Mouse (Mus musculus): Measurements from ENCODE around the gene Slc2a12. TPM values are rescaled to one million over a fixed set of nuclear protein-coding genes. Genes with fewer than 3 reads are reported as not detected.
A peak's percentile ranks its signal among the peaks of the same experiment; 100 is the strongest.

The Slc2a12 gene
- polyA plus RNA-seq, 1 experiment from 2014 or later: 0.99 TPM

DNA sequence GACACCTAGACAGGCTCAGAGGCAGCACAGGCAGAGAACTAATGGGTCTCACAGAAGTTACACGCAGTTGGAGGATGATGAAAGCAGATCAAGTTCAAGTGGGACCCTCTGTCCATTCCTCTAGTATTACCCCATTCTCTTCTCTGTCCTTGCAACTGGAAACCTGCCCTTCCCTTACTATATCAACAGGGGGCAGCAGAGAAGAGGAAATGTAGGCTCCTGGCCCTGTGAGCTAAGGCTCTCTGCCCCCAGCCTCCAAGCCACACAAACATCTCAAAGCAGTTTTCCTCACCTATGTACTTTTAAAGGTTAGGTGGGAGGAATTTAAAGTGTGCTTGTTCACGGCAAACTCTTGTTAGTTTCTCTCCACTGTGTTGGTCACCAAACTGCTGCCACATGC is 26.0 kb upstream of the Slc2a12 start:
- Histone ChIP-seq H3K36me3 (ENCODE audit: control insufficient read depth, insufficient read depth, low read length) (no peaks in the 10 kb centered on the region), H3K27me3 (ENCODE audit: control insufficient read depth, insufficient read depth, low read length) (no peaks in the 10 kb centered on the region), H3K4me1 (ENCODE audit: control insufficient read depth, insufficient read depth, low read length) (no peaks in the 10 kb centered on the region), H3K9ac (replicated peaks; ENCODE audit: low read depth, low read length) (no peak overlapping the region), H3K4me2 (ENCODE audit: low read depth, low read length) (no peak overlapping the region), H3K9me3 (ENCODE audit: control insufficient read depth, low read length) (no peaks in the 10 kb centered on the region; the same call in 1 of the 2 replicates), H3K27ac (ENCODE audit: low read depth, low read length) (no peak overlapping the region), H3K4me3 (ENCODE audit: low read depth, low read length) (no peak overlapping the region)
- WGBS: 76% methylated on average over 2 of the region's 2 CpGs
- no peak for ATAC-seq (ENCODE audit: low read depth)

- Histone ChIP-seq H3K9me3 (ENCODE audit: control insufficient read depth, low read length) (no peaks in the 10 kb centered on the region), H3K4me3 (ENCODE audit: low read depth, low read length) (no peak overlapping the region), H3K4me1 (ENCODE audit: control insufficient read depth, insufficient read depth, low read length) (no peaks in the 10 kb centered on the region), H3K4me2 (ENCODE audit: low read depth, low read length) (no peak overlapping the region), H3K27me3 (ENCODE audit: control insufficient read depth, insufficient read depth, low read length) (no peaks in the 10 kb centered on the region), H3K36me3 (ENCODE audit: control insufficient read depth, insufficient read depth, low read length) (no peaks in the 10 kb centered on the region), H3K9ac (replicated peaks; ENCODE audit: low read depth, low read length) (no peak overlapping the region), H3K27ac (ENCODE audit: low read depth, low read length) (no peak overlapping the region)
- 83% methylated on average over 1 of the region's 1 CpGs for WGBS
- ATAC-seq (ENCODE audit: low read depth): no peak
These were observed 16.0 kb upstream of the Slc2a12 start for GRCm38 (mm10) chr10:22628832-22629231.

DNA sequence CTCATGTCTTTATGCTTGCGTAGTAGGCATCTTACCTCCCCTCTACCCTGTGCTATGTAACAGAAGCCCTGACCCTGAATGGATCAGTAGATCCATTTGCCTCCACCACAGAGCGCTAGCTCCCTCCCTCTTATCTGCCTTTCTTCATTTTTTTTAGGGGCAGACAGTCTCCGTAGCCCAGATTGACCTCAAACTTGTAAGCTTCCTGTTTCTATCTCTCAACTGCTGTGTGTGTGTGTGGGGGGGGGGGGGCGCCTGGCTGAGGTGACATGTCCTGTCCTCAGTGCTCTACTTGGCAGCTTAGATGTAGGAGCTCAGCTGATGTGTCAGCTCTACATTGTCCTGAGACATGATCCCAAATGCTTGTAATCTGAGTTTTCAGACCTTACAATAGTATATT is 13.7 kb upstream of the Slc2a12 start:
- H3K9ac ChIP-seq (replicated peaks; ENCODE audit: low read depth, low read length): no peak overlapping the region
- WGBS: 80% methylated on average over 4 of the region's 4 CpGs
- H3K4me1 ChIP-seq (ENCODE audit: control insufficient read depth, insufficient read depth, low read length): no peaks in the 10 kb centered on the region
- ATAC-seq (ENCODE audit: low read depth): no peak
- no peaks in the 10 kb centered on the region for H3K9me3 ChIP-seq (ENCODE audit: control insufficient read depth, low read length)
- no peaks in the 10 kb centered on the region for H3K27me3 ChIP-seq (ENCODE audit: control insufficient read depth, insufficient read depth, low read length)
- no peaks in the 10 kb centered on the region for H3K36me3 ChIP-seq (ENCODE audit: control insufficient read depth, insufficient read depth, low read length)
- H3K4me3 ChIP-seq (ENCODE audit: low read depth, low read length): no peak overlapping the region
- H3K4me2 ChIP-seq (ENCODE audit: low read depth, low read length): no peak overlapping the region
- H3K27ac ChIP-seq (ENCODE audit: low read depth, low read length): no peak overlapping the region

- no peak overlapping the region for H3K4me2 ChIP-seq (ENCODE audit: low read depth, low read length)
- 92% methylated on average over 7 of the region's 7 CpGs for WGBS
- no peaks in the 10 kb centered on the region for H3K9me3 ChIP-seq (ENCODE audit: control insufficient read depth, low read length)
- ATAC-seq (ENCODE audit: low read depth): no peak
- H3K36me3 ChIP-seq (ENCODE audit: control insufficient read depth, insufficient read depth, low read length): no peaks in the 10 kb centered on the region
- H3K4me1 ChIP-seq (ENCODE audit: control insufficient read depth, insufficient read depth, low read length): no peaks in the 10 kb centered on the region
- H3K9ac ChIP-seq (replicated peaks; ENCODE audit: low read depth, low read length): no peak overlapping the region
- H3K27me3 ChIP-seq (ENCODE audit: control insufficient read depth, insufficient read depth, low read length): no peaks in the 10 kb centered on the region
- no peak overlapping the region for H3K27ac ChIP-seq (ENCODE audit: low read depth, low read length)
- H3K4me3 ChIP-seq (ENCODE audit: low read depth, low read length): no peak overlapping the region
These were observed 13.3 kb upstream of the Slc2a12 start for GRCm38 (mm10) chr10:22631528-22631927.

GRCm38 (mm10) chr10:22631956-22632355 is 12.9 kb upstream of the Slc2a12 start:
- Histone ChIP-seq H3K4me2 (ENCODE audit: low read depth, low read length) (no peak overlapping the region), H3K4me1 (ENCODE audit: control insufficient read depth, insufficient read depth, low read length) (no peaks in the 10 kb centered on the region)
- WGBS: 86% methylated on average over 4 of the region's 4 CpGs

GRCm38 (mm10) chr10:22633406-22634306 is 11.2 kb upstream of the Slc2a12 start:
- WGBS: 43% methylated on average over 6 of the region's 6 CpGs
- Histone ChIP-seq H3K27me3 (ENCODE audit: control insufficient read depth, insufficient read depth, low read length) (no peaks in the 10 kb centered on the region), H3K9me3 (ENCODE audit: control insufficient read depth, low read length) (no peaks in the 10 kb centered on the region), H3K9ac (replicated peaks; ENCODE audit: low read depth, low read length) (no peak overlapping the region), H3K4me2 (ENCODE audit: low read depth, low read length) (no peak overlapping the region), H3K36me3 (ENCODE audit: control insufficient read depth, insufficient read depth, low read length) (no peaks in the 10 kb centered on the region), H3K4me1 (ENCODE audit: control insufficient read depth, insufficient read depth, low read length) (no peaks in the 10 kb centered on the region), H3K4me3 (ENCODE audit: low read depth, low read length) (no peak overlapping the region), H3K27ac (ENCODE audit: low read depth, low read length) (no peak overlapping the region)
- ATAC-seq (ENCODE audit: low read depth): peak; percentile 46; the same call in 1 of the 2 replicates

More at GRCm38 (mm10) chr10:22631956-22632355, 12.9 kb upstream of the Slc2a12 start:
- ATAC-seq (ENCODE audit: low read depth): no peak
- Histone ChIP-seq H3K9ac (replicated peaks; ENCODE audit: low read depth, low read length) (no peak overlapping the region), H3K27ac (ENCODE audit: low read depth, low read length) (no peak overlapping the region), H3K36me3 (ENCODE audit: control insufficient read depth, insufficient read depth, low read length) (no peaks in the 10 kb centered on the region), H3K27me3 (ENCODE audit: control insufficient read depth, insufficient read depth, low read length) (no peaks in the 10 kb centered on the region), H3K9me3 (ENCODE audit: control insufficient read depth, low read length) (no peaks in the 10 kb centered on the region), H3K4me3 (ENCODE audit: low read depth, low read length) (no peak overlapping the region)

DNA sequence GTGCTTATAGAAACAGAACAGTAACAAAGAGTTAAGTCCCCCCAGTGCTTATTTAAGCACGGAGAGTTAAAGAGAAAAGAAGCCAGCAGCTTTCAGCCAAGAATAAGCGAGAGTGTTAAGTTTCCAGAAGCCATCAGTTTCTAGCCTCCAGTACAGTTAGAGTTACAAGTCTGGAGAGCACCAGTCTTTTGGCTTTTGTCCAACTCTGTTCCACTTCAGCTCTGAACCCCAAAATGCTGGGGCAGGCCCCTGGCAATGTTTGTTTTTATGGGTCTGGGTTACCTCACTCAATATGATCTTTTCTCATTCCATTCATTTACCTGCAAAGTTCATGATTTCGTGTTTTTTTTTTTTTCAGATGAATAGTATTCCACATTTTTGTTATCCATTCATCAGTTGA is 7.6 kb upstream of the Slc2a12 start:
- no peaks in the 10 kb centered on the region for H3K36me3 ChIP-seq (ENCODE audit: control insufficient read depth, insufficient read depth, low read length)
- H3K9me3 ChIP-seq (ENCODE audit: control insufficient read depth, low read length): no peaks in the 10 kb centered on the region
- H3K4me1 ChIP-seq (ENCODE audit: control insufficient read depth, insufficient read depth, low read length): no peaks in the 10 kb centered on the region
- no peak overlapping the region for H3K4me2 ChIP-seq (ENCODE audit: low read depth, low read length)
- no peak overlapping the region for H3K27ac ChIP-seq (ENCODE audit: low read depth, low read length)
- ATAC-seq (ENCODE audit: low read depth): no peak
- H3K4me3 ChIP-seq (ENCODE audit: low read depth, low read length): no peak overlapping the region
- no peak overlapping the region for H3K9ac ChIP-seq (replicated peaks; ENCODE audit: low read depth, low read length)
- H3K27me3 ChIP-seq (ENCODE audit: control insufficient read depth, insufficient read depth, low read length): no peaks in the 10 kb centered on the region
- 37% methylated on average over 3 of the region's 3 CpGs for WGBS

- no peak overlapping the region for H3K4me2 ChIP-seq (ENCODE audit: low read depth, low read length)
- no peak overlapping the region for H3K9ac ChIP-seq (replicated peaks; ENCODE audit: low read depth, low read length)
- no peaks in the 10 kb centered on the region for H3K27me3 ChIP-seq (ENCODE audit: control insufficient read depth, insufficient read depth, low read length)
- no peaks in the 10 kb centered on the region for H3K36me3 ChIP-seq (ENCODE audit: control insufficient read depth, insufficient read depth, low read length)
- no peaks in the 10 kb centered on the region for H3K4me1 ChIP-seq (ENCODE audit: control insufficient read depth, insufficient read depth, low read length)
- H3K27ac ChIP-seq (ENCODE audit: low read depth, low read length): no peak overlapping the region
- no peak overlapping the region for H3K4me3 ChIP-seq (ENCODE audit: low read depth, low read length)
- ATAC-seq (ENCODE audit: low read depth): no peak
- WGBS: 67% methylated on average over 9 of the region's 9 CpGs
- H3K9me3 ChIP-seq (ENCODE audit: control insufficient read depth, low read length): no peaks in the 10 kb centered on the region
These were observed 640 bp upstream of the Slc2a12 start for GRCm38 (mm10) chr10:22644171-22644570.

DNA sequence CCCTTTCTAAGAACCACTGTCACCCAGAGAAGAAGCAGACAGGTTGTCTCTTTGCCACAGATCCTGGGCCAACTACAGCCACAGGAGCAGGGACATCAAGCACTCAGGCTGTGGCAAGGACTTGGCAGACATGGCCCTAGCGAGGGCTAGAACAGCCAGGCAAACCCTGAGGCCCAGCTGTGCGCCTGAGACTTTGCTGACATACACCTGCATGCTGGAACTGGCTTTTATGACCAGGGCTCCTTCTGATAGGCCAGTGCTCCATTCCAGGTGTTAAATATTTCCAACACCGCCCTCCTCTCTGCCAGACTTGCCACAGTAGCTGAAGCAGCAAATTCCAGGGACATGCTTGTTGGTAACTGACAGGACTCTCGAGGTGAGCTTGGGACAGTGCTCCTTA is 3.9 kb downstream of the Slc2a12 start:
- Histone ChIP-seq H3K9me3 (ENCODE audit: control insufficient read depth, low read length) (no peaks in the 10 kb centered on the region), H3K4me3 (ENCODE audit: low read depth, low read length) (no peak overlapping the region), H3K4me1 (ENCODE audit: control insufficient read depth, insufficient read depth, low read length) (no peaks in the 10 kb centered on the region), H3K36me3 (ENCODE audit: control insufficient read depth, insufficient read depth, low read length) (no peaks in the 10 kb centered on the region), H3K27ac (ENCODE audit: low read depth, low read length) (no peak overlapping the region), H3K4me2 (ENCODE audit: low read depth, low read length) (no peak overlapping the region), H3K9ac (replicated peaks; ENCODE audit: low read depth, low read length) (no peak overlapping the region), H3K27me3 (ENCODE audit: control insufficient read depth, insufficient read depth, low read length) (no peaks in the 10 kb centered on the region)
- ATAC-seq (ENCODE audit: low read depth): no peak
- 94% methylated on average over 4 of the region's 4 CpGs for WGBS

All from neural tube, embryonic 14.5 days (tissue).